Mouse (Mus musculus) lung, postnatal 36 days (tissue): ENCODE measurements around the gene Baiap2l2.

Source experiments
- DNase-seq: peaks from one replicate; pipeline ENCODE4 v3.0.0; 2022; ENCODE audit warnings: mixed read lengths

Gene Baiap2l2

DNA sequence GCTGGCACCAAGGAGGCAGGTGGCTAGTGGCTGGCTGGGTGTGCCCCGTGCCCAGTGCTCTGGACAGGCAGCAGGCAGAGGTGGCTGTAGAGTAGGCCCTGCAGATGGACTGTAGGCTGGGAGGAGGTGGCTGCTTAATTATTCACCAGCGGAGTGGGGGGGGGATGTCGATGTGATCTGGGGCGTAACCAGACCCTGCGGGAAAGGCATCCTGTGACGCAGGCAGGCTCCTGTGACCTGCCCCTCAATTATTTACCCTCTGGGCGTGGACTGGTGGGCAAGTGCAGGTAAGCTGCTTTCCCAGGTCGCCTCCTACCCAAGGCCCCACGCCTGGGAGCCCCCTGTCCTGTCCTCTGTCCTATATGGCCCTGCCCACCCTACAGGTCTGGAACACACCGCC is at the start of gene Baiap2l2:
TSS of gene Baiap2l2 (minus strand) at position 139 of the 400 bp plus-strand sequence.
- no peak for DNase-seq

DNA sequence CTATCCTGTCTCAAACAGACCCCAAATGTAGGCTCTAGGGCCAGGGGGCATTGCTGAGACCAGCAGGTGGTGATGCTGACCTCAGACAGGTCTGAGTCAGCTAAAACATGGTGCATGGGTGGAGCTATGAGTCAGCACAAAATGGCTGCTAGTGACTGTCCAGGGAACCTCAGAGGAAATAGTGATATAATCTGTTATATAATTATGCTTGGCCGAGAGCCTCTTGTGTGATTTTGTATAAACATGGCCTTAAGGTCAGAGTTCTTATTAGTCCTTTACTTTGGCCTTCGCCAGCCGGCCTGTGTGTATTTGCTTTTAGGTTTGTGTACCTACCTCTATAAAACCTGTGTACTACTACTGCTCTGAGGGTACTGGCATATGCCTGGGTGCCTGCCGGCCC is 48.1 kb upstream of the Baiap2l2 start:
- DNase-seq = peak; percentile 85

DNA sequence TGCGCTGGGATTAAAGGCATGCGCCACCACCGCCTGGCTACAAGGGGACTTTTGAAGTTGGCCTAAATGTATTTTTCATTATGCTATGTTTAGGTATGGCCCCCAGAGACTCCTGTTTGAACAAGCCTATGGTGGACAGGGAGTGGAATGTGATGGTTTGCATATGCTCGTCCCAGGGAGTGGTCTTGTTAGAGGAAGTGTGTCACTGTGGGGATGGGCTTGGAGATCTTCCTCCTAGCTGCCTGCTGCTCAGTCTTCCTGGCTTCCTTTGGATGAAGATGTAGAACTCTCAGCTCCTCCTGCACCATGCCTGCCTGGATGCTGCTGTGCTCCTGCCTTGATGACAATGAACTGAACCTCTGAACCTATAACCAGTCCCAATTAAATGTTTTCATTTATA is 45.2 kb upstream of the Baiap2l2 start:
- DNase-seq = no peak

DNA sequence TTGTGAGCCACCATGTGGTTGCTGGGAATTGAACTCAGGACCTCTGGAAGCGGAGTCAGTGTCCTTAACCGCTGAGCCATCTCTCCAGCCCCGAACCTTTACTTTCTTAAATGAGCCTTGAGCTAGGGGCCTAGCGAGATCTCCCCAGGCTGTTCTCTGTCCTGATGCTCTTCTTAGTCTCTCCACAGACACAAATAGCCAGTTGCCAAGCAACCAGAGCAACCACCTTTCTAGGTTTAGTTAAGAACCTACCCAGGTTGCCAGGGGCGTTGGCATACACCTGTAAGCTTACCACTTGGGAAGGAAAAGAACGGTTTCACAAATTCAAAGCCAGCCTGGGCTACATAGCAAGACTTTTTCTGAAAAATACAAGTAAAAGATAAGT is 44.6 kb upstream of the Baiap2l2 start:
- peak; percentile 53 for DNase-seq

DNA sequence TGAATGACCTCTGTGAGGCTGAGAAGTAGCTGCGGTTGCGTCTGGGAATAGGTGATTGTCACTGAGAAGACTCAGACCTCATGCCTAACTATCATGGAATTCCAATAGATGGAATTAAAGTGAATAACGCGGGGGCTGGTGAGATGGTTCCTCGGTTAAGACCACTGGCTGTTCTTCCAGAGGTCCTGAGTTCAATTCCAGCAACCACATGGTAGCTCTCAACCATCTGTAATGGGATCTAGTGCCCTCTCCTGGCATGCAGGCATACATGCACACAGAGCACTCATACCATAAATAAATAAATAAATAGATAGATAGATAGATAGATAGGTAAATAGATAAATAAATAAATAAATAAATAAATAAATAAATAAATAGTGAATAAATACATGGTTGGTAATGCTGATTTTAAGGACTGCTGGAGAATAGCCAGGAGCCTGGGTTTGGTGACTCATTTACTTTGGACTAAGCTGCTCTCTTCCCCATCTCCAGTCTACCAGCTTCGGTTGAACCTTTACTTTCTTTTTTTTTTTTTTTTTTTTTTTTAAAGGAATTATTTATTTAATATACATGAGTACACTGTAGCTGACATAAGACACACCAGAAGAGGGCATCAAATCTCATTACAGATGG is 44.1 kb upstream of the Baiap2l2 start:
- DNase-seq = no peak

DNA sequence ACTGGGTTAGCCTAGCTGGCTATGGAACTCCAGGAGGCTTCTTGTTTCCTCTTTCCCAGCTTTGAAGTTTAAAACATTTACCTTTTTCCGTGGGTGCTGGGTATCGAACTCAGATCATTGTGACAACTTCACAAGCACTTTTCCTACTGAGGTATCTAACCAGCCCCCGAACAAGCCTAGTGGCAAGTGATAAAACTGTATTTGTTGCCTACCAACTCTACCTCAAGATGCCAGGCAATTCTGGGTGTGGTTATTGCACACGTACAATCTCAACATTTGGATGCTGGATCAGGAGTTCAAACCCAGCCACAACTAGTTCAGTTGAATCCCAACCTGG is 43.6 kb upstream of the Baiap2l2 start:
- DNase-seq = no peak

DNA sequence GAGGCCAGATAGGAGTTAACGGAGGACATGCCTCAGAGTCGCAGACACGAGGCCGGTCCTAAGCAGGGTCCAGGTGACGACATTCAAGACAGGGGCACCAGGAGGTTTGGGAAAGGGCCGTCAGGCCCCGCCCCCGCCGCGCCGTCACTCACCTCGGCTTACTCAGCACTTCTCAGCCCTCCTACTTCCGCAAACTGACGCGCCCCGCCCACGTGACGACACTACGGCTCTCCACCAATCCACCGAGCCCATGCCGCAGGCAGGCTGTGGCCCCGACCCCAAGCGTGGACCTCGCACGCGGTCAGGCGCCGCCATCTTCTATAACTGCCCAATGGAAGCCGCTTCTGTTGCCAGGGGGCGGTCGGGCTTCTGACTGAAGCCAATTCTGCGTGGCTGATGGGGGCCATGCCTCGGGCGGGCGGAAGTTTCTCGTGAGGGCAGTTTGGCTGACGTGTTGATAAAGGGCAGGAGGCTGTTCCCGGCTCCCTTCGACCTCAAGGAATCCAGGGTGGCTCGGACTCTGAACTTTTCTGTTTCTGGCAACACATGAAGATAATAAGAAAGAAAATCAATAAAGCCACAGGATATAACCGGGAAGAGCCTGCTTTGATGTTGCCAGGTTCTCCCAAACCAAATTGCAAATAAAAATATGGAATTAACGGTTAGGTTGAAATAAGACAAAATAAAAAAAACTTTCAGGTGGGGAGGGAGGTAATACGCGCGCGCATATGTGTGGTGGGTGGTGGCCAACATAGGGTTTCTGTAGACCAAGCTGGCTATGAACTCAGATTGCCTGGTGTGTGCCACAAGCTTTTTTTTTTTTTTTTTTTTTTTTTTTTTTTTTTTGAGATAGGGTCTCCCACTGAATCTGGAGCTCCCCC is 43.0 kb upstream of the Baiap2l2 start, which contains the start of gene Pla2g6:
TSS of gene Pla2g6 (minus strand) at position 333 of the 881 bp plus-strand sequence.
- DNase-seq = peak; percentile 100

DNA sequence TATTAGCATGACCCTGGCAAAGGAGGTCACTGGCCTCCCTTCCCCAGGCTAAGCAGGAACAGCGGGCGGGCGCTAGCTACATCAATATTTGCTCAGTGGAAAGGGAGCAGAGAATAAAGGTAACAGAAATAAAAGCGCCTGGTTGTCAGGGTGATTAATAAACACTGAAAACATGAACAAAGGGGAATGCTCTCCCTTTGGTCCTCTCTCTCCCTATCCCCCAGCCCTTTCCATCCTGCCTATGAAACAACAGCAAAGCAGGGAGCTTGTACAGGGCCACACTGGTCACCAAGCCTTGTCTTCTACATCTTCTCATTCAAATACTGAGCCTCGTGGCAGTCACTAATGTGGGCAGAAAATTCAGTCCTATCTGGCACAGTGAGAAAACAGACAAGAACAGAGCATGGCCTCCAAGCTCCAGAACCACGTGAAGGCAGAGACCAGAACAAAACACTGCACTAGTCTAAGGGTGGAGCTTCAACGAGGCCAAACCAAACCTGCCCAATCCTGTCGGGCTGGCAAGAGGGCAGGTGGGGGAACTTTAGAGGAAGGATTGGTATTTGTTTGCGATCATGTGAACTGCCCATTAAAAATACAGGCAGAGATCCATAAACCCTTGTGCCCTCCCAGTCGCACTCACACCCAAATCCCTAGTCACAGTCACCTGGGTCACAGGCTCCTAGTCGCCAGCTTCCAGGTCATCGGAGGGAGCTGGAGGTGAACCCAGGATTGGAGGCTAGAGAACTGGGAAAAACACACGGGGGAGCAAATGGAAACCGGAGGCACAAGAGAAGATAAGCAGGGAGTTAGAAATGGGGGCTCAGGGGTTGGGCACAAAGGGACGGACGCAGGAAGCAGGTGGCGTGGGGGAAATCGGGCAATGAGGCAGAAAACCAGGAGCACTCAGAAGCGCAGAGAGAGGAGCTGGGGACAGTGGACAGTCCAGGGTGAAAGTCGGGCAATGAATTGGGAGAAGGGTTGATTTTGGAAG is 41.9 kb upstream of the Baiap2l2 start:
- DNase-seq = peak; percentile 78

DNA sequence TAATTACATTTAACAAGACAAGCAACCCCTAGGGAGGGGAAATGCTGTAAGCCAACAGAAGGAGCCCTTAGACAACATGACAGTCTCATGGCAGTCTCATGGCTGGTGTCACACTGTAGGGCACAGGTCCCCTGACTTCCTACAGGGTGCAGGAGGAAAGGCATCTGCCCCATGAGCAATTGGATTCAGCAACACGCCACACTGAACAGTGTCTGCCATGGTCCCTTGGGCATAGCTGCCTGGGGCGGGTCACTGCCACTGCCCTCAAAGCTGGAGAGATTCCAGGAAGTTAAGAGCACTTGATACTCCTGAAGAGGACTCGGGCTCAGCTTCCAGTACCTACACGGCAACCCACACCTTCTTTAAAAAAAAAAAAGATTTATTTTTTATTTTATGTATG is 40.9 kb upstream of the Baiap2l2 start:
- DNase-seq = peak; percentile 84

DNA sequence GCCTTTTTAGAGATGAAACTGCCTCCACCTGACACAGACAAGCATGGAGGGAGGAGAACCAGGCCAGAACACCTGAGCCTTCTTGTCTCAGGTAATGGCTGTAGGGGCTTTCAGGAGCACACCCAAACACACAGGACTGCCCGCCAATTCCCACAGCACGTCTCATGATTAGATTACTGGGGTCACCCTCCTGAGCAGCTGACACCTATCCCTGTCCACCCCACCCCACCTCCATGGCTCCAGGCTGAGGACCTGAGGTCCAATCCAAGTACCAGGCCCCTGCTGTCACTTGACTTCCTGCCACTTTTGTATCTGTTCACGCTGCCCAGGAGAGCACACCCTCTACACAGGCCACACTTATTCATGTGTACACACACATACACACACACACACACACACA is 40.4 kb upstream of the Baiap2l2 start:
- DNase-seq = no peak

DNA sequence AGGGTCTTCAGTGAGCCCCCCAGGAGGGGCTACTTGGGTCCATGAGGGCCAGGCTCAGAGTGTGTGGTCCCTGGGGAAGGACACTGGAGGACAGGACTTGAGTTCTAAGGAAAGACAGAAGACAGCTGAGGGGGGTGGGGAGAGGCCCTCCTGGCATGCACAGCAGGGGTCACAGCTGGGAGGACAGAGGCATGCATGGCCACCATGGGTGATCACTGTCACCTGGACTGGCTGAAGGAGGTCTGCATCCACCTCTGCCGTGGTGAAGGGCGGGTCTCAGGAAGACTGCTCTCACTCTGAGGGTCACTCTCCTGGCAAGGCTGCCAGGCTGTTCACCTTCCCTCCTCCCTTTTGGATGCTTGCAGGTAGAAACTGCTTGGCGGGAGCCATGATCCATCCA is 39.0 kb upstream of the Baiap2l2 start:
- no peak for DNase-seq

DNA sequence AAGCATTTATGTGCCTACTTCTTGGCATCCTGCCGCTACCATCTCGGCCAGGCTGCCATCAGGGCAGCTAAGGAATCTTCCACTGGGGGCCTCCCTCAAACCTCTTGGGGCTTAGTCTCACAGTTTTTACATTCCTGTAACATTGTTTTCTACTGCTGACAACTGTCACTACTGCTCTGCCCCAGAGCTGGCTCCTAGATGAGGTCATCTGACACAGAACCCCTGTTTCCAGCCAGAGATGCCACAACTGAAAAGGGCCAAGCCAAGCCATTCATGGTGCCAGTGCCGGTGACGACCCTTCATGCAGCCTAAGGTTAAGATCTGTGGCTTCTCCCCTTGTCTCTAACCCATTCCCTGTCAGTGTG is 38.4 kb upstream of the Baiap2l2 start:
- no peak for DNase-seq

DNA sequence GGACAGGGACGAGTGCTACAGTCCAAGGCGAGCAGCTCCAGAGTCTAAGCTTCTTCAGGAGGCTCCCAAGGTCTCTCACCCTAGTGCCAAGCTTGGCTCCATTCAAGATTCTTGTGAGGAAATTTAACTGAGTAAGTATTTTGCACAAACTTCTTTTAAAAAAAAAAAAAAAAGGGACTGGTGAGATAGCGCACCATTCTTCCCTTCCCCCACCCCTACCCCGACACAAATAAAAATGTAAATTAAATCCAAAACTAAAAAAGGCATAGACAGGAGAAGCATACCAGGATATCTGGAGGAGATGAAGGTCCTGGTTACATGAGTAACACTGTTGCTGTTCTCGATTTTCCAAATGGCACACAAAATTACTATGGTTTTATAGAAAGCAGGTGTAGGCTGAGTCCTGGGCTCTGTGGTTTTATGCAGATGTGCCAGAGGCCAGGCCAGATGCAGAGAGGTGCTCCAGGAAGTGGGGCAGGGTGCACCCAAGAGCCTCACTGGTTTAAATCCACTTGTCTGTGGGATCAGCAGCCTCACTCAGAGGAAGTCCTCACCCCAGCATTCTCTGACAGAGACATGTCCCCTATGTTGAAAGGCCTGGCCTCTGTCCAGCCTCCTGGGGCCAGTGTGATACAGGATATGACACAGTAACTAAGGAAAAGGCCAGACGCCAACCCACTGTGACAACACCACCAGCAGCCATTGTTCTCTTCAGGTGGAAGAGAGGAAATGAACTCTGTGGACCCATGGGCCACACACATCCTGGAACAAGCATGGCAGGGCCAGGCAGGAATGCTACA is 37.9 kb upstream of the Baiap2l2 start:
- DNase-seq = peak; percentile 97

DNA sequence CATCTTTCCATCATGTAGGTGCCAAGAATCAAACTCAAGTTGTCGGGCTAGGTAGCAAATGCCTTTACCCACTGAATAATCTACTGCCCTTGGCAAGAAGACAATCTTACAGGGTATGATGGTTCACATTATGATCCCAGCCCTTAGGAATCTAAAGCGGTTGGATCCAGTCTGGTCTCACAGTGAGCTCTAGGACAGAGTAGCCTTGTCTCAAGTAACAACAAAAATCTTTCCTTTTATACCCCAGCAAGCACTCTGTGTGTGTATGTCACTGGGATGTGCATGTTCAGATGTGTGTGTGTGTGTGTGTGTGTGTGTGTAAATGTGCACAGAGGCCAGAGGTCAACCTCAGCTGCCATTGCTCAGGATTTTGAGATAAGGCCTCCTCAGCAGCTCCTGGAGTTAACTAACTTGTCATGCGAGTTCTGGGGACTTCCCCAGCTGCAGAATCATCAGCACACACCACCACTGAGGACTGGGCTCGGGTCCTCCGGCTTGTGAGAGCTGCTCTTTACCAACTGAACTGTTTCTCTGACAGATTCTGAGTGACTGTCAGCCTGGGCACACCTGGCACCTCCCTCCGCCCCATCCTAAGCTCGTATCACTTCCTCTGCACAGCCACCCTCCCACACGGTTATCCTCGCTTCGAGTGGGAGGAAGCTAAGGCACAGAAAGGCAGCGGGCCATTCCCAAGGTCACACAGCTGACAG is 37.1 kb upstream of the Baiap2l2 start:
- peak; percentile 38 for DNase-seq

DNA sequence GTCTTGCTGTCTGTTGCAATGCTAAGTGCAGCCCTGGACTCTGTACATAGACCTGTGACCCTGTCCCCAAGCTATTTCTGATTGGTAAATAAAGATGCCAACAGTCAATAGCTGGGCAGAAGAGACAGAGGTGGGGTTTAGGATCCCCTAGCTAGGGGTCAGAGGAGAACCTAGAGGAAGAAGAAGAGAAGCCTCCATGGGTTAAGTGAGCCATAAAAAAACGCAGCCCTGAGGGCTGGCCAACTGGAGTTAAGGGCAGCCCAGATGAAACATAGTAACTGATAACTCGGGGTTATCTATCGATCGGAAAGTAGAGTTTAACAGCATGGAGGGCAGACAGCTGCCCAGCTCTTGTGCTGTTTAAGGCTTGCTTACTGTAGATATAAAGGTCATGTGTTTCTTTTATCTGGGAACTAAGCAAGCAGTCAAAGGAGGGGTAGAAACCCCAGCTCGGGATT is 36.4 kb upstream of the Baiap2l2 start:
- DNase-seq = no peak

DNA sequence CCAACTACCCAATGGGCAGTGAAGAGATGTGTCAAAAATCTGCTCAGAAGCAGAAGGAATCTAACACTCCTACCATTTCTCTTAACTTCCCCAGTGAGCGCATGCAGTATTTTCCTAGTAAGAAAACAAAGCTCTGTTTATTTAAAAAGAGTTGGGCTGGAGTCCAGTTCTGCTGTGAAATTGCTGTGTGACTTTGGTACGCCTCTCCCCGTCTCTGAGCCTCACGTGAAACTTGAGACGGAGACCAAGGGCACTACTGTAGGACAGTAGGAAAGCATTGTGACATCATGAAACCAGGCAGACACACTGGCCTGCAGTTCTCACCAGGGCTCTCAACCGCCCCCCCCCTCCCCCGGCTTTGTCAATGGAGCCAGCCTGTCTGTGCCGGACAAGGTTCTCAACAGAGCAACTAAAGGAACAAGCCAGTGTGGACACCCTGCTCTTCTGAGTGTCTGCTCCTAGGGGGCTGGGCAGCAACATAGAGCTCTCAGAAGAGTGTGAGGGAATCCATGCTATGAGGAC is 28.6 kb upstream of the Baiap2l2 start:
- peak; percentile 30 for DNase-seq

DNA sequence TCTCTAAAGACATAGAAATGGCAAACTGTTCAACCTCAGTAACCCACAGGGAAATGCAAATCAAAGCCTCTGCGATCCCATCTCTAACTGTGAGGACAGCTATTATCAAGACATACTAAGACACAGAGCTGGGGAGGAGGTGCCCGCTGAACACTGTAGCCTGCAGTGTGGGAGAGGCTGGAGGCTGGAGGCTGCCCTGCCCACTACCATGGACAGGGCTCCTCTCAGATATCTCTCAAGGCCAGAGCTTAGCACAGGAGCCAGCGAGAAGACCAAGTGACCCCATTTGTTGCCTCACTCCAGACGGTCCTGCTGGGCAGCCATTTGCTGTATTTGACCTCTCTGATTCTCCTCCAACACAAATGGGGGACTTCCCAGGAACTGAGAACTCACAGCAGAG is 22.5 kb upstream of the Baiap2l2 start:
- DNase-seq = no peak

DNA sequence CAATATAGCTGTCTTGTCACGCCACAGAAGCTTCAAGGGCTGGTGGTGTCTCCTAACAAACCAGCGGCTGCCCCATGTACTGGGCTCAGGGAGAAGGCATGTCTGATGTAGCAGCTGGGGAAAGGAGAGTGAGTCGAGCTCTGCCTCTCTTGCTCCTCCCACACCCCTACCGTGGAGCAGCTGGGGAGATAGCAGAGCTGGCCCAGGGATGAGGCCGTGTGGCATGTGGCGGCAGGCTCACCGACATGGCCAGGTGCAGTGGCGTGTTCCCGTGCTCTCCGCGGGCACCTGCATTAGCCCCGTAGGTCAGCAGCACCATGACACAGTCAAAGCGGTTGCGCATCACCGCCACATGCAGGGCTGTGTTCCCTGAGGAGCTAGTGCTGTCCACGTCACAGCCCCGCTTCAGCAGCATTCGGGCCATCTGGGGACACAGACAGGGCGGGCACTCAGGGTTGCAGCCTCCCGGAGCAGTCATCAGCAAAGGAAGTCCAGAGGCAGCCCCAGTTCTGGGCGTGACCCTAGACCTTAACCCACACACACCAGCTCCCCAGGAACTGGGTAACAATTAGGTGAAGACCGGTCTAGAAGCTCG is 20.8 kb upstream of the Baiap2l2 start:
- DNase-seq = no peak

DNA sequence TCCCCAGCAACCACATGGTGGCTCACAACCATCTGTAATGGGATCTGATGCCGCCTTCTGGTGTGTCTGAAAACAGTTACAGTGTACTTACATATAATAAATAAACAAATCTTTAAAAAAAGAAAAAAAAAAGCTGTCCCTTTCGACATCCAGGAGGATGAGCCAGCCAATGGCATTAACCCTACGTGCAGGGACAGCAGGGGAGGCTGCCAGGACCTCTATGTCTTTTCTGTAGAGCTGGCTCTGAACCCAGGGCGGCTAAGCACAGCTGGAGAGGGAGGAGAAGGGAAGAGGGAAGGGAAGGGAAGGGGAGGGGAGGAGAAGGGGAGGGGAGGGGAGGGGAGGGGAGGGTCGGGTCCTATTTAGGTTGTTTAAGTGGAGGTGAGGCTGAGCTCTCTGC is 19.5 kb upstream of the Baiap2l2 start:
- no peak for DNase-seq

DNA sequence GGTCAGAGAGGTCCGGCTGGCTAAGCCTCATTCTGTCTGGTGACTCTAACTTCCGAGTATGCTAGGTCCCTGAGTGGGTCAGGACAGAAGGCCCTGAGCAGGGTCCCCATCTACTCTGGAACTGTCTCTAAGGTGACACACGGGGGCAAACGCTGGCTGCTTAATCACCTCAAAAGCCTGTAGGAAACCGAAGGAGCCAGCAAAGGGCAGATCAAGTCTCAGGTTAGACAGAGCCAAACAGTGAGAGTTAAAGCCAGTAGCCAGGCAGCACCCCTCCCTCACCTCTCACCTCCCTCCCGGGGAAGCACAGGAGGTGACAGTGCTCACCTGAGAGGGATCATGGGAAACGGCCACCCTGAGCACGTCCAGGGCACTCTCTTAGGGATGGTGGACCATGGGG is 18.4 kb upstream of the Baiap2l2 start:
- peak; percentile 58 for DNase-seq

DNA sequence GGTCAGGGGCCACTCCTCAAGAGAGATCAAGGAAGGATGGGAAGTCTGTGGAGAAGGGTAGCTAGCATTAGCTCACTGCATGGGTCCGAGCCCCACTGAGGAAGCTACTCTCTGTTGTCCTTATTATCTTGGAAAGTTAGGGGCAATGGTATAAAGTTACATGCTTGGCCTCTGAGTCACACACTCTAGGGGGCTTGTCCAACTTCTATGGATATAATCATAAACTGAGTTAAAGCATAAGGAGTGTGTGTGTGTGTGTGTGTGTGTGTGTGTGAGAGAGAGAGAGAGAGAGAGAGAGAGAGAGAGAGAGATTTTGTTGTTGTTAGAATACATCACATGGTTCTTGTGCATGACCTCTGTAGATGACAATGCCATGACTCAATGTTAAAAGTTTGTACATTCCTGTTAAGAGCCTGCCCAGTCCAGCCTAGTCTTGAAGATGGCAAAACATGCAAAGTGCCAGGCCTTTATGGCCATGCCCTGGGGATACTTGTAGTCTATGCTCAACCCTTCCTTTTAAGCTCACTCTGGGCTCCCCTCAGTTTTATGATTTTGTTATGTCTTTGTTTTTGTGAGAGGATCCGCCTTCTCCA is 14.3 kb upstream of the Baiap2l2 start:
- DNase-seq = no peak
